Mouse (Mus musculus): ENCODE results near the gene Scube2. TPM values are rescaled to one million over a fixed set of nuclear protein-coding genes. Genes with fewer than 3 reads are reported as not detected.

The Scube2 gene
- polyA plus RNA-seq (2015; fragmentation: Nextera tagmentation; extraction: Ambion mirVana) = 14.9 TPM in 2 replicates

- DNase-seq (ENCODE audit: low spot score) = peak; percentile 46
Observed at GRCm38 (mm10) chr7:109865370-109866229, at the start of gene Scube2. Gene Scube2, minus strand, starts transcription at chr7:109865679.

GRCm38 (mm10) chr7:109906165-109906564, 40.7 kb upstream of the Scube2 start:
- no peaks in the 10 kb centered on the region for H3K4me1 ChIP-seq (ENCODE audit: insufficient read depth, low read depth, low read length)
- ATAC-seq = peak; percentile 74
- H3K27me3 ChIP-seq (replicated peaks; ENCODE audit: insufficient read depth, low read length) = no peaks in the 10 kb centered on the region
- WGBS = 70% methylated on average over 2 of the region's 2 CpGs
- no peak overlapping the region for H3K4me2 ChIP-seq (replicated peaks; ENCODE audit: low read depth, low read length)
- no peaks in the 10 kb centered on the region for H3K9me3 ChIP-seq (ENCODE audit: low read length)
- no peak overlapping the region for H3K9ac ChIP-seq (replicated peaks; ENCODE audit: low read depth)
- H3K4me3 ChIP-seq (ENCODE audit: low read depth, low read length) = no peak overlapping the region
- peak; percentile 80 for DNase-seq (ENCODE audit: low spot score)
- peaks cover 63% of the 10 kb centered on the region for H3K36me3 ChIP-seq (ENCODE audit: insufficient read depth, low read length)
- 0 out of 2 replicates have a peak overlapping the region, but pooled peaks have one; percentile 15 for H3K27ac ChIP-seq (ENCODE audit: low read length)
- TF ChIP-seq CTCF (IDR thresholded peaks at IDR 0.05) (no peak), EP300 (IDR thresholded peaks at IDR 0.05) (peak; percentile 37; the same call in 1 of the 2 replicates)

More at GRCm38 (mm10) chr7:109865370-109866229, at the start of gene Scube2:
- Histone ChIP-seq H3K4me3 (ENCODE audit: low read depth, low read length) (peak within 1 kb of the TSS; percentile 59), H3K36me3 (ENCODE audit: insufficient read depth, low read length) (no peaks in the 10 kb centered on the region), H3K27ac (ENCODE audit: low read length) (no peak within 1 kb of the TSS), H3K9me3 (ENCODE audit: low read length) (no peaks in the 10 kb centered on the region), H3K4me1 (ENCODE audit: insufficient read depth, low read depth, low read length) (no peaks in the 10 kb centered on the region), H3K4me2 (replicated peaks; ENCODE audit: low read depth, low read length) (peak within 1 kb of the TSS; percentile 96), H3K9ac (replicated peaks; ENCODE audit: low read depth) (peak within 1 kb of the TSS; percentile 39), H3K27me3 (replicated peaks; ENCODE audit: insufficient read depth, low read length) (no peaks in the 10 kb centered on the region)
- WGBS = 6% methylated on average over 23 of the region's 69 CpGs
- ATAC-seq = peak; percentile 80
- TF ChIP-seq CTCF (IDR thresholded peaks at IDR 0.05) = no peak
- TF ChIP-seq EP300 (IDR thresholded peaks at IDR 0.05) = no peak

GRCm38 (mm10) chr7:109900921-109901320, 35.4 kb upstream of the Scube2 start:
- H3K27me3 ChIP-seq (replicated peaks; ENCODE audit: insufficient read depth, low read length) = no peaks in the 10 kb centered on the region
- no peak overlapping the region for H3K27ac ChIP-seq (ENCODE audit: low read length)
- H3K4me1 ChIP-seq (ENCODE audit: insufficient read depth, low read depth, low read length) = no peaks in the 10 kb centered on the region
- no peak for TF ChIP-seq CTCF (IDR thresholded peaks at IDR 0.05)
- TF ChIP-seq EP300 (IDR thresholded peaks at IDR 0.05) = no peak
- no peak overlapping the region for H3K9ac ChIP-seq (replicated peaks; ENCODE audit: low read depth)
- H3K9me3 ChIP-seq (ENCODE audit: low read length) = no peaks in the 10 kb centered on the region
- H3K36me3 ChIP-seq (ENCODE audit: insufficient read depth, low read length) = peaks cover 82% of the 10 kb centered on the region
- DNase-seq (ENCODE audit: low spot score) = no peak
- 70% methylated on average over 9 of the region's 9 CpGs for WGBS
- no peak overlapping the region for H3K4me3 ChIP-seq (ENCODE audit: low read depth, low read length)
- ATAC-seq = no peak
- H3K4me2 ChIP-seq (replicated peaks; ENCODE audit: low read depth, low read length) = no peak overlapping the region

DNA sequence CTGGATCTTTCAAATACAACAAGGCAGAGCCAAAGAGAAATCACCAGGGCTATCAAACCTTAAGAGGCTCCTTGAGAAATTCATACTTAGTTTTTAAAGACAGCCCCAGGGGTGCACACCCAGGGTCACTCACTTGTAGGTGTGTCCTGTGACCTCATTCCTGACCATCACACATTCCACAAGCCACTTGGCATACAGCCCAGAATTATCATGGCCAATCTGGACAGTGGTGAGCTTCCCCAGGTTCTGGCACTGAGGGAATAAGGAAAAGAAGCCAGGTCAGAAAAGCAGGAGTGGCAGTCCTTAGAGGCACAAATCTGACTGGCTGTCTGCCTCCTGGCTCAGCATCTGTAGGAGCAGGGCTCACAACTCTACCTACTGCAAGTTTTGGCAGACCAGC, 33.4 kb upstream of the Scube2 start:
- H3K4me2 ChIP-seq (replicated peaks; ENCODE audit: low read depth, low read length) = no peak overlapping the region
- H3K27me3 ChIP-seq (replicated peaks; ENCODE audit: insufficient read depth, low read length) = no peaks in the 10 kb centered on the region
- TF ChIP-seq EP300 (IDR thresholded peaks at IDR 0.05) = no peak
- TF ChIP-seq CTCF (IDR thresholded peaks at IDR 0.05) = no peak
- ATAC-seq (peak; percentile 44; the same call in 1 of the 2 replicates), DNase-seq (ENCODE audit: low spot score) (no peak)
- no peak overlapping the region for H3K9ac ChIP-seq (replicated peaks; ENCODE audit: low read depth)
- H3K4me3 ChIP-seq (ENCODE audit: low read depth, low read length) = no peak overlapping the region
- no peak overlapping the region for H3K27ac ChIP-seq (ENCODE audit: low read length)
- H3K9me3 ChIP-seq (ENCODE audit: low read length) = no peaks in the 10 kb centered on the region
- peaks cover 79% of the 10 kb centered on the region for H3K36me3 ChIP-seq (ENCODE audit: insufficient read depth, low read length)
- no peaks in the 10 kb centered on the region for H3K4me1 ChIP-seq (ENCODE audit: insufficient read depth, low read depth, low read length)

- H3K4me3 ChIP-seq (ENCODE audit: low read depth, low read length) = no peak overlapping the region
- peaks cover 23% of the 10 kb centered on the region for H3K36me3 ChIP-seq (ENCODE audit: insufficient read depth, low read length)
- DNase-seq (ENCODE audit: low spot score) (peak; percentile 83), ATAC-seq (peak; percentile 69)
- no peaks in the 10 kb centered on the region for H3K27me3 ChIP-seq (replicated peaks; ENCODE audit: insufficient read depth, low read length)
- TF ChIP-seq EP300 (IDR thresholded peaks at IDR 0.05) = no peak
- TF ChIP-seq CTCF (IDR thresholded peaks at IDR 0.05) = peak; percentile 92
- H3K9me3 ChIP-seq (ENCODE audit: low read length) = no peaks in the 10 kb centered on the region
- 35% methylated on average over 3 of the region's 3 CpGs for WGBS
- no peak overlapping the region for H3K4me2 ChIP-seq (replicated peaks; ENCODE audit: low read depth, low read length)
- no peaks in the 10 kb centered on the region for H3K4me1 ChIP-seq (ENCODE audit: insufficient read depth, low read depth, low read length)
- no peak overlapping the region for H3K9ac ChIP-seq (replicated peaks; ENCODE audit: low read depth)
- no peak overlapping the region for H3K27ac ChIP-seq (ENCODE audit: low read length)
Observed at GRCm38 (mm10) chr7:109892530-109892929, 27.1 kb upstream of the Scube2 start.

DNA sequence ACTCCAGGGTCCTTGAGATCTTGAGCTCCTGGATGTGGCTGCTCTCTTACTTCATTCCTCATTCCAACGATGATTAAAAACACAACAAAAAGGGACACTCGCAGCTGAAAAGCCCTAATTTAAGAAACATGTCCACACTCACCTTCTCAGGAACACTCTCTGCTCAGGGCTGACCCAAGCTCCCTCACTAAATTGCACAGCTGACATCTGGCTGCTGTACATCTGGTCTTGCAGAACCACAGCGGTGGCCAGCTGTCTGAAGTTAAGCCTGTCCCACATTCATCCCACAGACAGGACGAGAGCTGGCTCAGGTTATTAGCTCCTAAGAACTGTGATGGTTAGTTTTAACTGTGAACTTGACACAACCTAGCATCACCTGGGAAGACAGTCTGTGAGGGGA, 26.3 kb upstream of the Scube2 start:
- no peak overlapping the region for H3K27ac ChIP-seq (ENCODE audit: low read length)
- no peak overlapping the region for H3K9ac ChIP-seq (replicated peaks; ENCODE audit: low read depth)
- ATAC-seq (peak; percentile 81), DNase-seq (ENCODE audit: low spot score) (peak; percentile 59)
- H3K4me2 ChIP-seq (replicated peaks; ENCODE audit: low read depth, low read length) = no peak overlapping the region
- no peaks in the 10 kb centered on the region for H3K27me3 ChIP-seq (replicated peaks; ENCODE audit: insufficient read depth, low read length)
- TF ChIP-seq CTCF (IDR thresholded peaks at IDR 0.05) (no peak), EP300 (IDR thresholded peaks at IDR 0.05) (no peak)
- 67% methylated on average over 4 of the region's 4 CpGs for WGBS
- H3K9me3 ChIP-seq (ENCODE audit: low read length) = no peaks in the 10 kb centered on the region
- no peak overlapping the region for H3K4me3 ChIP-seq (ENCODE audit: low read depth, low read length)
- no peaks in the 10 kb centered on the region for H3K4me1 ChIP-seq (ENCODE audit: insufficient read depth, low read depth, low read length)
- peaks cover 16% of the 10 kb centered on the region for H3K36me3 ChIP-seq (ENCODE audit: insufficient read depth, low read length)

All from lung, postnatal 0 days (tissue).